Mouse (Mus musculus): Measurements from ENCODE around the gene Dnph1.

- TF ChIP-seq CTCF (IDR thresholded peaks at IDR 0.05) (no peak), EP300 (IDR thresholded peaks at IDR 0.05; ENCODE audit: insufficient read depth, low read depth, low read length) (no peak)
Observed at GRCm38 (mm10) chr17:46502775-46503174, 6.3 kb downstream of the Dnph1 start.
